Mouse (Mus musculus) embryonic facial prominence, embryonic 10.5 days (tissue): ENCODE measurements around the gene Acmsd. TPM values are rescaled to one million over a fixed set of nuclear protein-coding genes. Genes with fewer than 3 reads are reported as not detected.
"Not testable (repeated sequence)": the region's sequence is repeated elsewhere in the genome, so short reads cannot be mapped to it uniquely, and the experiment has no call there.

Experiments
- DNase-seq: peaks from one replicate; pipeline ENCODE4 v3.0.0-alpha.2; 2017; ENCODE audit warnings: low spot score
- H3K27ac ChIP-seq: fragments of 300-500 bp; sonication (generic); replicated peaks from 2 replicates; pipeline ENCODE4 v1.5.1; 2016; ENCODE audit warnings: mild to moderate bottlenecking
- H3K27me3 ChIP-seq: fragments of 300-500 bp; sonication (generic); replicated peaks from 2 replicates; pipeline ENCODE4 v1.6.1; 2016; ENCODE audit warnings: low read depth, mild to moderate bottlenecking; ENCODE audit not compliant: poor library complexity, severe bottlenecking
- H3K36me3 ChIP-seq: fragments of 300-500 bp; sonication (generic); replicated peaks from 2 replicates; pipeline ENCODE4 v1.6.1; 2016; ENCODE audit warnings: mild to moderate bottlenecking, moderate library complexity
- H3K4me1 ChIP-seq: fragments of 300-500 bp; sonication (generic); 2 replicates; pipeline ENCODE4 v1.6.1; 2016
- H3K4me3 ChIP-seq: fragments of 300-500 bp; sonication (generic); 2 replicates; pipeline ENCODE4 v1.5.1; 2016; ENCODE audit warnings: mild to moderate bottlenecking, moderate library complexity
- H3K9me3 ChIP-seq: fragments of 300-500 bp; sonication (generic); 2 replicates; pipeline ENCODE4 v1.6.1; 2016; ENCODE audit warnings: mild to moderate bottlenecking
- WGBS: fragments of 180-500 bp; shearing (Covaris S2); methylation state at CpG from one replicate; pipeline ENCODE4 v1.1.7; 2016; 5-methylcytosine and 5-hydroxymethylcytosine counted together
- polyA plus RNA-seq: library from polyadenylated mRNA; unstranded; fragments of >200 nt; fragmentation: Nextera tagmentation; extraction: Ambion mirVana; gene quantifications from 2 replicates; pipeline ENCODE4 v1.2.1, GENCODE M21; 2016

Acmsd gene
- polyA plus RNA-seq, 1 experiment from 2014 or later: 0.22 TPM

DNA sequence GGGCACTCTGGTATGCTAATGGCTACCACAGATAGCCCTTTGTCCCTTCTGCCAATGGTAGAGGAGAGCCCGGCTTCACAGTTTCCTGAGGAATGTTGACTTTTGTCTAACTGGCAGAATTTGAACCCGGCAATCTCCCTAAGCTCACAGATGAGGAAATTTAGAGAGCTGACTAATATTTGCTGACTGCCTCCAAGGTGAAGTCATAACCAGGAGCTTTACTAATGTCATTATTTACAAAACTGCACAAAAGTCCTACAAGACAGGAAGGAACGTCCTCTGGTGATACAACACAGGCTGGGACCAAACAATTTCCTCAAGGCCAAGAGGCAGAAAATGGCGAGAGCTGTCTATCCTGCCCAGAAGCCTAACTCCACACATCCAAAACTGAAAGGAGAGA is 26.6 kb downstream of the Acmsd start:
- Histone ChIP-seq H3K4me1 (no peaks in the 10 kb centered on the region), H3K27me3 (no peaks in the 10 kb centered on the region), H3K36me3 (no peaks in the 10 kb centered on the region), H3K27ac (no peak overlapping the region), H3K4me3 (no peak overlapping the region), H3K9me3 (no peaks in the 10 kb centered on the region)
- WGBS: 74% methylated on average over 4 of the region's 4 CpGs
- no peak for DNase-seq

DNA sequence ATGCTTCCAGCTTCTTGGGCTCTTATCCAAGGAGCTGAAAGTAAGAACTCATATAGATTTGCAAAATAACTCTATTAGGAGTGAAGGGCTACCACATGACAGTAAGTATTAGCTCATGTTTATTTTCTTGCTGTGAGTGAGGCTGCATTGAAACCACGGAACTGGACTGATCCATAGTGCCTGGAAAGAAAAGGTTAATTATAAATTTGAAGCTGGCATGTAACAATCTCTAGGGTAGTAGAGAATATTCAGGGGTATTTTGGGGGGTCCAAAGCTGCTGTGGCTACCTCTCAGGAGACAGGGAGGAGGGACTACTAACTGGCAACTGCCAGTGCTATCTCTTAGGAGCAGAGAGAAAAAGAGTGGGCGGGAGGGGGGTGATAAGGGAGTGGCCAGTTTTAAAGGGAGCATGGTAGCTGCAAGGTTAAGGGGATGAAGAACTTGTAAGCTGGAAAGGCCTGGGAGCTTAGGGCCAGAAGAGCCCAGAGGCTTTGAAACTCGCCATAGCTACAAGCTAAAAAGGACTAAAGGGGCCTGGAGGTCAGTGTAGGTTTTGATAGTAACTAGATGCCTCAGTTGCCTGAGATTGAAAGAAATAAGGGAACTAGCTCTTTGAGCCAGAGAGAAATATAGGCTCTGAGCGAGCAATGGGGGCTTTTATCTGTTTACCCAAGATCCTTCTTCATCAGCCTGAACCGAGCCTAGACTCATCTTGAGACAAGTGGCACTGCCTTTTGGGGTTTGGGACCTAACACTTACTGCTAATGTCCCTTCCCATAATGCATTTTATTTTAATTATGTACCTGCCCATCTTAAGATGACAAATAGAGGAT is 27.3 kb downstream of the Acmsd start:
- no peak overlapping the region for H3K4me3 ChIP-seq
- no peaks in the 10 kb centered on the region for H3K36me3 ChIP-seq
- no peaks in the 10 kb centered on the region for H3K4me1 ChIP-seq
- H3K9me3 ChIP-seq: no peaks in the 10 kb centered on the region
- DNase-seq: no peak
- 68% methylated on average over 5 of the region's 5 CpGs for WGBS
- no peak overlapping the region for H3K27ac ChIP-seq
- no peaks in the 10 kb centered on the region for H3K27me3 ChIP-seq

DNA sequence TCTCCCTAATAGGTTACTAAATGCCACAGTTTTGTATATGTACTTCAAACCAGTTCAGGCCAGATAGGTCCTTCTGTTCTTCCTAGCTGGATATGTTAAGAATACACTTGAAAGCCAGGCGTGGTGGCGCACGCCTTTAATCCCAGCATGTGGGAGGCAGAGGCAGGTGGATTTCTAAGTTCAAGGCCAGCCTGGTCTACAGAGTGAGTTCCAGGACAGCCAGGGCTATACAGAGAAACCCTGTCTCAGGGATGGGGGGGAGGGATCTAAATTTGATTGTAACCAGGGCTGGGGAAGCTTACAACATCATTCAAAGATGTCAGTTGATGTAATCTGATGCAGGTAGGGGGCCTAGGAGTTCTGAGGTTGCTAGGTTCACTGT is 27.9 kb downstream of the Acmsd start:
- not testable (repeated sequence) for H3K27ac ChIP-seq, H3K4me3 ChIP-seq, H3K4me1 ChIP-seq, H3K27me3 ChIP-seq, H3K9me3 ChIP-seq, DNase-seq, H3K36me3 ChIP-seq
- 90% methylated on average over 3 of the region's 3 CpGs for WGBS

DNA sequence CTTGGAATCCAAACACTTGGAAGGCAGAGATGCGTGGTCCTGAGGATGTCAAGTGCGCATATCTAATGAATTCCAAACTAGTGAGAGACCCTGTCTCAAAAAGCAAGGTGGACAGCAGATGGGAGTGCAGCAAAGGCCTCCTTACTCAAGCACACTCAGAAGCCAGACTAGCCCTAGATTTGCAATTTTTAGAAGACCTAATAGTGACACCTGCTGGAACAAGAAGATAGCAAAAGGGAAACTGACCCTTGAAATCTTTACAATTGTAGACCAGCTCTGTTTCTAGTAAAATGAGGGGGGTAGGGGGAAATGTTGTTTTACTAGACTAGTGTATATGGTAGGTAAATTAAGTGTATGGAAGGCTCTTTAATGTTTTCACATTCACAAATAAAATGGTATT is 36.3 kb downstream of the Acmsd start:
- WGBS: 58% methylated on average over 2 of the region's 2 CpGs
- no peak for DNase-seq

DNA sequence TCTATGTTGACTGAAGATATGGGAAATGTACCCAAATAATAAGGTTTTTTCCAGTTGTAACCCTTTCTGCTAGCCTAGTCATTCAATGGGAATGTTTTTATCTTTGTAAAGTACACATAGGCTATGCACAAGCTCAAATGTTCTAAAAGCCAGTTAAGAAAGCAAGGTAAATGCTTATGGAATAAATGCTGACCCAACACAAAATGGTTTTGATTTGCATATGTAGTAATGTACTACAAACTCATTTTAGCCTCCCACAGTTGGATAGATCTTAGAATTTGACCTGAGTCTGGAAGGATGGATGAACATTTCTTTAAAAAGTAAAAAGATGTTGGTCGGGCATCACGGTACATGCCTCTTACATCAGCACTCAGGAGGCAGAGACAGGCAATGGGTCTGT is 37.5 kb downstream of the Acmsd start:
- Histone ChIP-seq H3K4me3 (no peak overlapping the region), H3K36me3 (peaks cover 6% of the 10 kb centered on the region; the same call in 1 of the 2 replicates), H3K4me1 (no peaks in the 10 kb centered on the region), H3K27ac (no peak overlapping the region), H3K9me3 (no peaks in the 10 kb centered on the region), H3K27me3 (no peaks in the 10 kb centered on the region)
- no peak for DNase-seq
- 88% methylated on average over 2 of the region's 2 CpGs for whole genome bisulfite sequencing

More for the DNA sequence above, 36.3 kb downstream of the Acmsd start:
- Histone ChIP-seq H3K27ac (no peak overlapping the region), H3K4me1 (no peaks in the 10 kb centered on the region), H3K9me3 (no peaks in the 10 kb centered on the region), H3K36me3 (no peaks in the 10 kb centered on the region), H3K4me3 (no peak overlapping the region), H3K27me3 (no peaks in the 10 kb centered on the region)

DNA sequence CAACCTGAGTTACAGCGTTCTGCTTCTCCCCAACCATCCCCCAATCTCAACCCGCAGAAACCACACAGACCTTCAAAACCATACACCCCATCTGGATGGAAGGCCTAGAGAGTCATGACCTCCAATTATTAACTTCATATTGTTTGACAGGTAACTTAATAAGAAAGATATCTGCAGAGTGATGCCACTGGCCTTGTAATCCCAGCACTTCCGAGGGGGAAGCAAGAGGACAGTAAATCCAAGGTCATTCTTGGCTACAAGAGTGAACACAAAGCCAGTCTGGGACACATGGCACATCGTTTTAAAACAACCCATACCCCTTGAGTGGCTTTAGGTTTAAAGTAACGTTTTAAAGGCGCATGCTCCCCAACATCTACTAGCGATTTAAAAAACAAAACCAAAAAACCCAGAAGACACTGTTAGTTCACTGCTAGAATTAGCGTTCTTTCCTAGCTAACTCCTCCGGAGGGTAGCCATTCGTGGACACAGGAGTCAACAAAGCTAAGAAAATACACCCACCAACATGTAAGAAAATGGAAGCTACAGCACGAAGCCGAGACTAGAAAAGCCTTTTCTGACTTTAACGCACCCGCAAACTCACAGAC is 44.1 kb downstream of the Acmsd start:
- 2% methylated on average over 14 of the region's 14 CpGs for WGBS
- H3K4me3 ChIP-seq: peak overlapping the region; percentile 96
- DNase-seq: no peak

DNA sequence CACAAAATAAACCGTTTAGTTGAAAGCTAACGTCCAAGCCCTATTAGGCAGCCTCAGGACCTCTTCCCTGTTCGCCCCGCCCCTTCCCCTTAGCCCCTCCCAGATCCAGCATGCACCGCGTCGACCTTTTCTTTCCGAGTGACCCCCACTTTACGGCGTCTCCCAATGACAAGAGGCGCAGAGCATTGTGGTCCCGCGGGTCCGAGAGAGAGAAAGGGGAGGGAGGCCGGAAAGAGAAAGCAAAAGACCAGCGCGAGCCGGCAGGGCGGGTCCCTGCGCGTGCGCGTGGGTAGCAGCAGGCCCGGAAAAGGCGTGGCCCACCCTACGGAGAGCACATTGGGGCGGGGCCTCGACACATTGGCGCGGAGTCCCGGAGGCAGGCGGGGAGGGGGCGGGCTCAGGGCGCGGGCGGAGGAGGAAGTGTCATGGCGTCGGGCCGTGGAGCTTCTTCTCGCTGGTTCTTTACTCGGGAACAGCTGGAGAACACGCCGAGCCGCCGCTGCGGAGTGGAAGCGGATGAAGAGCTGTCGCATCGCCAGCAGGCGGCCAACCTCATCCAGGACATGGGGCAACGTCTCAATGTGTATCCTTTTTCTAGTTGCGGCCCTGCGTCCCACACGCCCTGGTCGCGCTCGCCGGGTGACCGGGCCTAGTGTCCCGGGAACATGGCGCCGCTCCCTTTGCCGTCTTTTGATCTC is 44.7 kb downstream of the Acmsd start, which contains the start of gene Ccnt2:
TSS of gene Ccnt2 (plus strand) at position 362 of the 698 bp plus-strand sequence.
- DNase-seq: peak; percentile 100
- Histone ChIP-seq H3K4me1 (peaks cover 27% of the 10 kb centered on the region), H3K27ac (peak within 1 kb of the TSS; percentile 97), H3K36me3 (peaks cover 25% of the 10 kb centered on the region), H3K4me3 (peak within 1 kb of the TSS; percentile 96), H3K9me3 (no peaks in the 10 kb centered on the region), H3K27me3 (no peaks in the 10 kb centered on the region)
- WGBS: under 1% methylated on average over 63 of the region's 63 CpGs

More for the DNA sequence above, 44.1 kb downstream of the Acmsd start:
- no peaks in the 10 kb centered on the region for H3K27me3 ChIP-seq
- H3K27ac ChIP-seq: peak overlapping the region; percentile 97
- peaks cover 18% of the 10 kb centered on the region for H3K36me3 ChIP-seq
- peaks cover 27% of the 10 kb centered on the region for H3K4me1 ChIP-seq
- H3K9me3 ChIP-seq: no peaks in the 10 kb centered on the region

DNA sequence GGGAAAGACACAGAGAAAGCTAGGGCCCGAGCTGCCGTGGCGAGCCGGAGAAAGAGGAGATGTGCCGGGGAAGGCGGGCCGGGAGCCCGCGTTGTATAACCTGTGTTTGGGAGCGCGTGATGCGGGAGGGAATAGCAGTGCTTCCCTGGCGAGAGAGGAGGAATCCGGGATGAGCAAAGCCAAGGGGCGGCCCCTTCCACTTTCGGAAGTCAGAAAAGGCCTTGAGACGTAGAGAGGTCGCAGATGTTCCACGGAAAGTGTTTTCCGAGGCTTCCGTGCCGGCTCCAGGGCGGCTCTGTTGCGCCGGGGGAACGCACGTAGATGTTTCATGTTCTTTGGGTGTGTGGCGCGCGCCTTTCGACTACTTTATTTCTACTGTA is 45.3 kb downstream of the Acmsd start:
- under 1% methylated on average over 31 of the region's 31 CpGs for WGBS
- no peak for DNase-seq
- peak overlapping the region; percentile 96 for H3K4me3 ChIP-seq
- peak overlapping the region; percentile 97 for H3K27ac ChIP-seq
- H3K36me3 ChIP-seq: peaks cover 29% of the 10 kb centered on the region
- H3K4me1 ChIP-seq: peaks cover 27% of the 10 kb centered on the region
- H3K9me3 ChIP-seq: no peaks in the 10 kb centered on the region
- H3K27me3 ChIP-seq: no peaks in the 10 kb centered on the region

DNA sequence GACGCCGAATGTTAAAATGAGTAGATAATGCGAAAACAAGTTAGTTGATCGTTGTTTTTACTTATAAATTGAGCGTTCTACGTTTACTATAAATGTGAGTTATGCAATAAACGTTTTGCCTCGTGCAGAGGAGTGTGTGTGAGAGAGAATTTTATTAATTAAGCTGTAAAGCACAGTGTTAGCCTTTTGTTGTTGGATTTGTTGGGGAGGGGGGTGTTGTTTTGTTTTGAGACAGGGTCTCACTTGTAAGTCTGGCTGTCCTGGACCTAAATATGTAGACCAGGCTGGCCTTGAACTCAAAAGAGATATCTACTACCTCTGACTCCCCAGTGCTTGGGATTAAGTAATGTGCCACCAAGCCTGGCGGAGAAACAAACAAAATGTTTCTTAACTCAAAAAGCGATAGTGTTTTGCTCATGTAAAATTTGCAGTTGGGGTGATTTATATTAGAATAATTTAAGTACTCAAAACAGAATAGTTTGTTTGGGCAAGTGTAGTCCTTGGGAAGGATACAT is 46.0 kb downstream of the Acmsd start:
- H3K27ac ChIP-seq: peak overlapping the region; percentile 97
- H3K4me1 ChIP-seq: peaks cover 27% of the 10 kb centered on the region
- peaks cover 29% of the 10 kb centered on the region for H3K36me3 ChIP-seq
- no peaks in the 10 kb centered on the region for H3K9me3 ChIP-seq
- WGBS: 12% methylated on average over 10 of the region's 10 CpGs
- H3K4me3 ChIP-seq: peak overlapping the region; percentile 96
- H3K27me3 ChIP-seq: no peaks in the 10 kb centered on the region
- no peak for DNase-seq

DNA sequence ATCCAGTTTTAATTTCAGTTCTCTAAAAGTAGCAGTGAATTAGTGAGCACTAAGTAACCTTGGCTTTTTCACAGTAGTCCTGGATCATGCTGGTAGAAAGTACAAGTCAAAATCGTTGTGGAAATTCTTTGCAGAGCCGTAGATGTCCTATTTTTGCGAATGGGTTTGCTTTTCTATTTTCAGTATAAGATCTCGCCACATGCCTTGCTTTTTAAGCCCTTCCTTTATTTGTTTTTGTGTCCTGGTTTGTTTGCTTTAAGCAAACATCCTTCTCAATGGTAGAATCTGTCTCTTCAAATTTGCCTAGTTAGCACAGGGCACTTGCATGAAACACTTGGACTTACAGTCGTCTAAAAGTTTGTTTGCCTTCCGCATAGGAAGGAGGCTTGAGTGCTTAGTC is 47.0 kb downstream of the Acmsd start:
- H3K36me3 ChIP-seq: peaks cover 28% of the 10 kb centered on the region
- peak overlapping the region; percentile 96 for H3K4me3 ChIP-seq
- DNase-seq: no peak
- H3K27ac ChIP-seq: no peak overlapping the region
- H3K27me3 ChIP-seq: no peaks in the 10 kb centered on the region
- 69% methylated on average over 6 of the region's 6 CpGs for whole genome bisulfite sequencing
- peaks cover 27% of the 10 kb centered on the region for H3K4me1 ChIP-seq
- H3K9me3 ChIP-seq: no peaks in the 10 kb centered on the region

DNA sequence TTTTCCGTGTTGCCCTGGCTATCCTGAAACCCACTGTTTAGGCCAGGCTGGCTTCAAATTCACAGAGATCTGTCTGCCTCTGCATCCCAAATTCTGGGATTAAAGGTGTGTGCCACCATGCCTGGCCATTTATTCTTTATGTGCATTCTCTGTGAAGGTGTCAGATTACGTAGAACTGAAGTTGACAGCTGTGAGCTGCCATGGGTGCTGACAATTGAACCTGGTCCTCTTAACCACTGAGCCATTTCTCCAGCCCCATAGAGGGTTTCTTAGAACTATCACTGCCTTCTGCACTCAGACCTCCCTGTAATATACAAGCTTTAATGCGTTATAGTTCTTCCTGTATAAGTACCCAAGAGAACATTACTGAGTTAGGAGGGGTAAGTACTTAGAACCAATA is 49.4 kb downstream of the Acmsd start:
- Histone ChIP-seq H3K4me1 (peaks cover 20% of the 10 kb centered on the region), H3K9me3 (no peaks in the 10 kb centered on the region), H3K36me3 (peaks cover 20% of the 10 kb centered on the region), H3K4me3 (no peak overlapping the region), H3K27ac (no peak overlapping the region), H3K27me3 (no peaks in the 10 kb centered on the region)
- WGBS: 88% methylated on average over 3 of the region's 3 CpGs
- DNase-seq: no peak

DNA sequence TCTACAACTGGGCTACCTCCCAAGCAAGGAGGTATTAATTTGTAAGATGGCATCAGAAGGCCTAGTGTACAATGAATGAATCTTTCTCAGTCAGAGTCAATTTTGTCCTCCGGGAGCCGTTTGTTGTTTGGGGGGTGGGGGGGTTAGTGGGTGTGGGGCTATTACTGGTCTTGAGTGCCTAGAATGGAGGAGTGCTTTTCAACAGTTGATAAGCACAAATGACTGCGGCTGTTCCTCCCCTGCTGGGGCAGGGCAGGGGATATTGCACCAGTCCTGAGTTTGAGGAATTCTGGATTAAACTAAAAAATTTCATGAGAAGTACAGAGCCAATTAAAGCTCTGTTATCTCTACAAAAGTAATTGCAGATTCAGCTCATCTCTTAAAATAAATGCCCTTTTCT is 50.9 kb downstream of the Acmsd start:
- WGBS: 52% methylated on average over 3 of the region's 3 CpGs
- H3K9me3 ChIP-seq: no peaks in the 10 kb centered on the region
- peaks cover 19% of the 10 kb centered on the region for H3K4me1 ChIP-seq
- H3K27ac ChIP-seq: no peak overlapping the region
- H3K27me3 ChIP-seq: no peaks in the 10 kb centered on the region
- H3K36me3 ChIP-seq: peaks cover 30% of the 10 kb centered on the region
- H3K4me3 ChIP-seq: no peak overlapping the region
- no peak for DNase-seq
